Mouse (Mus musculus) embryo, embryonic 10 days (tissue): Measurements from ENCODE around the gene Shank1.

Experiments
- DNase-seq: peaks from one replicate; pipeline ENCODE4 v3.0.0-alpha.2; 2015; ENCODE audit warnings: low spot score

The Shank1 gene

GRCm38 (mm10) chr7:44304775-44305641, 5.0 kb upstream of the Shank1 start:
- peak; percentile 99 for DNase-seq

DNA sequence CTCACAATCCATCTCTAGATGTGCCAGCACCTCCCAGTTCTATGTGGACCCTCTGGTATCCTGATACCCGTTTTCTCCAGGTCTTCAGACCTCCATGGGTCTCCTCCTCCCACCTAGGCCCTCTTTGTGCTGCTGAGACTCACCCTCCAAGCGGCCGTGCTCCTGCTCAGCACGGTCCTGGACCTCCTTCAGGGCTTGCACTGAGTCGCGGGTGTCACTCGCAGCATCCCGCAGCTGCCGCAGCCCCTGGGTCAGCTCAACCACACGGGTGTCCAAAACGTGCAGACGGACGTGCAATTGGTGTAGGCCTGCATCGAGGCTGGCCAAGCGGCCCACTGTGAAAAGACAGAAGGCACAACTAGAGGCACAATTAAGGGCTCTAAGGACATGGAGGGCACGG, 4.4 kb upstream of the Shank1 start:
- DNase-seq: peak; percentile 13

DNA sequence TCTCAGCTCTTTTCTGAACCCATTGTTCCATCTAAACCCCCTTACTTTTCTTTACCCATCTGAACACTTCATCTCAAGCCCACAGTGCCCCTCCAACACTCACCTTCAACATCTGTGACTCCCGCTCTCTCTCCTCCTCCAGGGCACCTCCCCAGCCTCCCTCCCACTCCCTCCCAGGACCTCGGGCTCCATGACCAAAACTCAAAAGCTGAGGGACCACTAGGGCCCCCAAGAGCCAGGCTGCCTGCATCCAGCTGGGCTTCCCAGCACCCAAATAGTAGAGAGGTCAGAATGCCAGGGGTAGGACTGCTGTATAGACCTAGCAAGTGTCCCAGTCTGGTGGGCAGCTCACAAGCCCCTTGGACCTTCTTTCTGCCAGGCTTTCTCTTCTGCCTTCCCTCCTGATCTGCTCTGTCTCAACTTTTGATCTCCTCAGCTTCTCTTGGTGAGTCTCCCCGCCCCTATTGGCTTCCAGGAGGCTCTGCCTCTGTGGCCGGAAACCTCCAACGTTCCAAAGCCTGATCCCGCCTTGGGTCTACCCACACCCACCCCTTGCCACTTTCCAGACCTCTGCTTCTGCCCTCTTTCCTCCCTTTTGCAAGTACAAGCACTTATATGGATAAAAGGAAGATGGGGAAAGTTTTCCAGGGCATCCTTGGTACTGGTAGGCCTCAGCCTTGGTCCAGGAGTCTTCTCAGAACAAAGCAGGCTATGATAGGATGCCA, 3.4 kb upstream of the Shank1 start, which contains the start of gene Clec11a:
Clec11a (minus strand) TSS at position 387 of the 725 bp plus-strand sequence.
- no peak for DNase-seq

DNA sequence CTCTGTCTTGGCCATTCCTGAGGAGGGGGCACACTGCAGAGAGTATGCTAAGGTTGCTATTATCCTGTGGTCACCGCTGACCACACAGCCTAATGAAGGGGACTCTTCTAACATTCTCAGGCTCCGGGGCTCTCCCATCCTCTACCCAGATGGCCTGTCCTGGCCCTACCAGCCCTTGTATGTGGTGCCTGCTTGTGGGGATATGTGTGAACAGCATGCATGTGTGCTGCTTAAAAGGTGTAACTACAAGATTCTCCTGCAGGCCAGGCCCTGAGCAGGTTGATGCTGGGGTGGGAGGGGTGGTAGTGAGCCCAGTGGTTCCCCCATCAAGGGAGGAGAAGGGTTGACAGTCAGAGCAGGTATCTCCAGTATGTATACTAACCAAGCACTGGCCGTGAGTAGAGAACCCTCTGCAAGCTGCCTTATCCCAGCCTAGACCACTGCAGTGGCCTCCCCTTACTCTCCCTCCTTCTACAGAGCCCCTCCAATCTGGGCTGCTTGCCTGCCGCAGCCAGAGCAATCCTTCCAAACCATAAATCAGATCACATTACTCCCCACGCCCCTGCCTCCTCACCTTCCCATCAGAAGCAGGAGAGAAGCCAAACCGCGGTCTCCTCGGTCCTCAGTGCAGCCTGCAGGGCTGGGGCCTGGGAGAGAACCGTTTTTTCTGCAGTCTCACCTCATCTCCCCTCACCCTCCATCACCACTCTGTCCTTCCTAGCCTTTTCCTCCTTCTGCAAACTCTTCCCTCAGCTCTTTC, 2.6 kb upstream of the Shank1 start:
- no peak for DNase-seq

DNA sequence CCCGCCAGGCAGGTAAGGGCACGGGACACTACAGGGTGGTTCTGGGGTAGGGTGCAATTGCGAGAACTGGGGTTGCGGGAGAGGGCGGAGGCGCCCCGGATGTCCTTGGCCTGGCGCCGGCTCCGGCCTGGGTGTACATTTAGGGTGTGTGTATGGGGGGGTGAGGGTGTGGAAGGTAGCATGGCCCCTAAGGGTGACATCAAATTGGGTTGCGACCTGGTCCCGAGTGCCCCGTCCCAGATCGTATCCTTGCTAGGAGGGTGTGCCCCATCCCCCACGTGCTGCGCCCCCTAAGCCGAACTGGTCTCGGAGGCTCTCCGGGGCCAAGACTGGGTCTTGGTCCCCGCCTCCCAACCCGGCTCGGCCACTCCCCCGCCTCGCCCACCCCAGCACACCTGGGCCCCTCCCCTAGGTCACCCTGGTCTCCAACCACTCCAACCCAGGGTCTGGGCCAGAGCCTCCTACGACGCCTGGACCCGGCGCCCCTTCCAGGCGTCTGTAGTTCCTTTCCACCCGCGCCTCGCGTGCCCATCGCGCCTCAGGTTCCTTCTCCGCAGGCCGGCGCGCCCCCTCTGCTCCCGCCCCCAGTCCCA, 328 bp downstream of the Shank1 start:
- DNase-seq: peak; percentile 24

- peak; percentile 68 for DNase-seq
Measured at GRCm38 (mm10) chr7:44310878-44311712, 1.0 kb downstream of the Shank1 start.

DNA sequence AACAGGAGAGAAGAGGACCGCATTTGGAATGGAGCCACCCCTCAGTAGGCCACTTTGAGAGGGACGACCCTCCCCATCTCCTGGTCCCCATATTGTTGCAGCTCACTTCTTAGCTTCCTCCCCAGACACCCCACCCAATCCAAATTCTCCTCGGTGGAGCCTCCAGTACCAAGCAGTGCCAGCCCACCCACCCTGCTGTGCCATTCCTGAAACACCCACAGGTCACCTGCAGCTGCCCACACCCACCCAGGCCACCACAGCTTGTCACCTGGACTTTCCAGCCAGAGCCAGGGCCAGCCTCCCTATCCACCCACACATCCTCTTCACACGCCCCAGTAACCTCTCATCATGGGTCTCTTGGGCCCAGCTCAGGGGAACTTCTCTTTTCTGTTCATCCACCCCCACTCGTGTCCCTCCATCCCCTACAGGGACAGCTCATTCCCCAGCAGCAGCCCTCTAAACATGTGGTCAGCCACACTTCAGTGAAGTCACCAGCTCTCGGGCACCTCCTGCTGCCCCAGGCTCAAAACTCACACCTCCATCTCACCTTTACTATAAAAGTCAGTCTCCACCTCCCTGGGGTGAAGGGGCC, 1.8 kb downstream of the Shank1 start:
- DNase-seq: no peak

DNA sequence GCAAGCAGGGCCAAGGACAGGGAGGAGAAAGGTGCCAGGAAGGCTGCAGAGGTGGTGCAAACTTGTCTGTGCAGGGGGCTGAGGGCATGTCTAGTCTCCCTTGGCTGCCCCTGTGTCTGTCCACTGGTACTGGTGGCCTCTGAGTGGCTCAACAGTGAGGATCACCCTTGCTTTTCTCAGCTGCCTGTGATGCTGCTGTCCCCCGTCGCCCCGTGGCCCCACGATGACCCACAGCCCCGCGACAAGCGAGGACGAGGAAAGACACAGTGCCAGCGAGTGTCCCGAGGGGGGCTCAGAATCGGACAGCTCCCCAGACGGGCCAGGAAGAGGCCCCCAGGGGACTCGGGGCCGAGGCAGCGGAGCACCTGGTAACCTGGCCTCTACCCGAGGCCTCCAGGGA, 2.4 kb downstream of the Shank1 start:
- no peak for DNase-seq

GRCm38 (mm10) chr7:44317913-44318312, 7.9 kb downstream of the Shank1 start:
- peak; percentile 56 for DNase-seq

GRCm38 (mm10) chr7:44320886-44321285, 10.8 kb downstream of the Shank1 start:
- no peak for DNase-seq

DNA sequence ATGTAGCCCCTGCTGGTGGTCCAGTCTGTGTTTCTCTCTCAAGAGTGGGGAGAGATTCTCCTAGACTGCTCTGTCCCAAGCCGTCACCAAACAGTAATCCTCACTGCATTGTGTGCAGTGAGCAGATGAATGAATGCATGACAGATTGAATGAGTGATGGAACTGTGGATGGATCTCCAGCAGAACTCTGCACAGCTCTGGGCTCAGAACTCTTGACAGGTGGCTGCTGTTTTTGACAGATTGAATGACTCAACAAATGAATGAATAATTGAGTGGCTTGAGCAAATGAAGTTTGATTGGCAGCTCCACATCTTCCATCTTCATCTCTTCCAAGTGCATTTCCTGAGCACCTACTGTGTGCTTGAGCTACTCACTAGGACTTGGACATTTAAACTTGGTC, 12.2 kb downstream of the Shank1 start:
- no peak for DNase-seq

GRCm38 (mm10) chr7:44326614-44327013, 16.6 kb downstream of the Shank1 start:
- no peak for DNase-seq

GRCm38 (mm10) chr7:44332336-44332735, 22.3 kb downstream of the Shank1 start:
- no peak for DNase-seq

DNA sequence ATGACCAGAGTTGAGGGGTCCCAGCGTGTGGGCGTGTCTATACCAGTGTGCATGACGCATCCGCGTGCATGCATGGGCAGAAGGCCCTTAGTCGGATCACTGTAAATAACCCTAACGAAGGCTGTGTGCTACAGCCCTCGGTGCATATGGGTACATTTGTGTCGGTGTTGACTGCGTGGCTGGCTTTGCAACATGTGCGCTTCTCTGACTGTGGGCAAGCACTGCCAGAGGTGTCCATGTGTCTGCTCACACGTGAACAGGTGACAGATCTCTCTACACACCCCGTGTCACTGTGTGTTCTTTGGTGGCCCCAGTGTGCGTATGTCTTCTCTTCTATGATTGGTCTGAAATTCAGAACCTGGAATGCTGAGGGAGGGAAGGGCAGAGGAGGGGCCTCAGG, 24.1 kb downstream of the Shank1 start:
- no peak for DNase-seq

DNA sequence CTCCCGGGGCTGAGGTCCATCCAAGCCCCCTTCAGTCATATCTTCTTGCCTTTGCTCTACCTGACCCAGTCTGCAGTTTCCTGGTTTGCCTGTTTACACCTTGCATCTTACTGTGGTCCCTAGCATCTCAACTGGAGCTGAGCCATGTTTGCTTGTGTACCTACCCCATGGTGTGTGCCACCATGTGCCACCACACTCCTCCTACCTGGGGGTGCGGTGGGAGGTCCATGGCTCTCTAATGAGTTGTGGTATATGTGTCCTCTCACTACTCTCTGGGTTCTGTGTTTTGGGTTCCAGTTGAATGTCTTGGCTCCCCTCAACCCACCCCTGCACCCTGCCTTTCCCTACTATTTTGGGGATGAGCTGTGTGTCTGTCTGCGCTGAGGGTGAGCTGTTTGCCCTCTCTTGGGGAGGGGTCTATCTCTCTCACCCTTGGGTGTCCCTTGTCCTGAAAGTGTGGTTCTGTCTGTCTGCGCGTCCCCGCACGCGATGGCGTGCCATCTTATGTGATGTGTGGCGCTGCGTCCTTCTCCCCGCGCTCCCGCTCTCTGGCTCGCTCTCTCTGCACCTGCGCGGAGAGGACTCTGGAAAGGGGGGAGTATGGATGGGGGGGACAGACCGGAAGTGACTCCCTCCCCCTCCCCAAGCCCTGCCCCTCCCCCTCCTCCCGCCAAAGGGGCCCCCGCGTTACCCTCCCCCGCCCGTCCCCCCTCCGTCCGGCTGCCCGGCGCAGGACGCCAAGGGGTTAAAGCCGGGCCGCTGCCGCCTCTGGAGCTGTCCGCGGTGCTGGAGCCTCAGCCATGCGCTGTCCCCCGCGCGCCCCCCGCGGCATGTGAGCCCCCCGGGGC, 25.2 kb downstream of the Shank1 start:
- DNase-seq: peak; percentile 68

DNA sequence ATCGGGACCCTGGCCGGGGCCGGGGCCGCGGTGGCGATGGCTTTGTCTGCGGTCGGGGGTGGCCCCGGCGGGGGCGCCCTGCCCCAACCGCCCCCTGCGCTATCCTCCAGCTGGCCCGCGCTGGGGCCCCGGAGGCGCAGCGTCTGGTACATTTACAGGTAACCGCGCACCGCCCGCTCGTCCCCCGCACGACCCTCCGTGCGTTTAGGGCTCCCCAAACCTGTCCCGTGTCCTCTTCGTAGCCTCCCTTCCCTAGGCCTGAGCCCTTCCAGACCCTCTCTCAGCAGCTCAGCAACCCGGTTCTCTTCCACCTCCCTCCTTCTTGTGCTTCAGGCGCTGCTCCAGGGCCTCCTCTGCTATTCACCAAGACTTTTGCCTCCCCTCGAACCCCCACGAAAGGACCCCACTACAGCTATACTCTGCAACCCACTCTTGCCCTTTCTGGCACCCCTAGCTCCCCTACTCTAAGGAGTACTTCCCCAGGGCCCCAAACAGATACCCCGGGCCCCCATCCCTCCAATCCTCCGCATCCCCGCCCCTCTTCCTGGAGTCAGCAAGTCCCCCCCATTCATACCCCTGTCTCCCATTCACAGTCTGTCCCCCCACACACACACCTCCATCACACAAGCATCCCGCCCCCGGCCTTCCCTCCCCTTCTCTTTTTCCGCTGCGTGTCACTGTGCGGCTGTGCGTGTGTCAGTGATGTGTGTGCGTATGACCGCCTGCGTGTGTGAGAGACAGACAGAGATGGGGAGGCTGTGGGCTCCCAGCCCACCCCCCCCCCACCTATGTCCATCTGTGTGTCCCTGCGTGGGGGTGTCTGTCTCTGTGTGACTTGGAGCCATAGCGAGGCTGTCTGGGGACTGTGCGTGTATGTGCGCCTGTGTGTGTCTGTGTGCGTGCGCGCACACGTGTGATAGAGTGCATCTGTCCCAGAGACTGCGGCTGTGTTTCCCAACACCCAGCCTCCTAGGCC, 26.3 kb downstream of the Shank1 start:
- DNase-seq: no peak

- no peak for DNase-seq
Measured at GRCm38 (mm10) chr7:44337121-44337849, 27.2 kb downstream of the Shank1 start.

DNA sequence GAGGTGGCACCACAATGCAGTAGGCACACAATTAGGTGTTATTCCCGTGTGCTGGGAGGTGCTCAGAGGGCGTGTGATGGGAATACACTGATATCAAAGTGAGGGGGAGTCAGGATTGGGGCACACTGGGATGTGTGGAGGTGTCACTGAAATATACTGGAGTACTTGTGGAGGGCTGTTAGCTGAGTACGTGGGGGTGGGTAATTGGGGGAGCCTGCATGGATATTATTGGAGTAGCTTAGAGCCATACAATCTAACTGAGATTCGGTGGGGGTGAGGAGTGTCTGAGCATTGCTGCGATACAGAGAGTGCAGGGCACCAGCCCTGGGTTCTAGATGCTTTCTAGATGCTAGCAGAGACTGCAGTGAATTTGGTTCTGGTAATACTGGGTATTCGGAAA, 30.2 kb downstream of the Shank1 start:
- DNase-seq: no peak
